8 mouse cellular contexts compared by ENCODE assay signal in genomic region chr19:42035456-42036248, GRCm38 (mm10). TPM values are rescaled to one million over a fixed set of nuclear protein-coding genes. Genes with fewer than 3 reads are reported as not detected.
A peak's percentile ranks its signal among the peaks of the same experiment; 100 is the strongest.
DNase-seq lines count a peak whose midpoint lies in the region; ATAC-seq and TF ChIP-seq lines count a peak whose summit lies in the region.

TSS of gene Ankrd2 (plus strand) at chr19:42036000.

- peak; percentile 67 to 68 for DNase-seq in CD8-positive naive resting alpha-beta T cell, adult 2 months (ENCODE audit: low read depth in 2 of 2, low spot score in 2 of 2)
- peak; percentile 68 for DNase-seq in c-Kit-positive CD71-negative TER-119-negative erythroid progenitor cells, embryonic 14.5 days (ENCODE audit: low read depth)
- DNase-seq in forebrain, embryonic 11.5 days (ENCODE audit: low spot score): peak; percentile 86
- DNase-seq in heart, postnatal 14 days: peak; percentile 82 to 89
- DNase-seq in large intestine, adult 2 months (ENCODE audit: low read depth, low spot score): peak; percentile 65

- H3K9me3 ChIP-seq in forebrain, embryonic 11.5 days (ENCODE audit: control insufficient read depth, low read length): no peaks in the 10 kb centered on the region
- no peaks in the 10 kb centered on the region for H3K9me3 ChIP-seq in liver, embryonic 16.5 days (replicated peaks; ENCODE audit: control insufficient read depth, low read length)
- no peaks in the 10 kb centered on the region for H3K9me3 ChIP-seq in neural tube, embryonic 14.5 days (ENCODE audit: control insufficient read depth, low read length)

- peaks cover 3% of the 10 kb centered on the region; the same call in 1 of the 2 replicates for H3K4me1 ChIP-seq in forebrain, embryonic 11.5 days (replicated peaks; ENCODE audit: control insufficient read depth, insufficient read depth, low read length)
- no peaks in the 10 kb centered on the region; the same call in 1 of the 2 replicates for H3K4me1 ChIP-seq in liver, embryonic 16.5 days (ENCODE audit: control insufficient read depth, low read depth, low read length)
- no peaks in the 10 kb centered on the region for H3K4me1 ChIP-seq in neural tube, embryonic 14.5 days (ENCODE audit: control insufficient read depth, insufficient read depth, low read length)
- H3K4me1 ChIP-seq in testis, adult 2 months (ENCODE audit: control insufficient read depth, insufficient read depth, low read length): peaks cover 3% of the 10 kb centered on the region; the same call in 1 of the 2 replicates

- H3K4me3 ChIP-seq in forebrain, embryonic 11.5 days (ENCODE audit: low read depth, low read length): no peak within 1 kb of the TSS
- H3K4me3 ChIP-seq in liver, embryonic 16.5 days (ENCODE audit: low read depth, low read length): no peak within 1 kb of the TSS
- no peak within 1 kb of the TSS for H3K4me3 ChIP-seq in neural tube, embryonic 14.5 days (ENCODE audit: low read depth, low read length)
- no peak within 1 kb of the TSS for H3K4me3 ChIP-seq in testis, adult 2 months (ENCODE audit: control insufficient read depth, low read depth, low read length)

- peak; percentile 81 for ATAC-seq in forebrain, embryonic 11.5 days (replicated peaks; ENCODE audit: low FRiP score)
- ATAC-seq in liver, embryonic 16.5 days (ENCODE audit: low read depth): peak; percentile 50; the same call in 1 of the 2 replicates
- peak; percentile 81 for ATAC-seq in neural tube, embryonic 14.5 days (ENCODE audit: low read depth)

- no peak within 1 kb of the TSS; the same call in 1 of the 2 replicates for H3K9ac ChIP-seq in forebrain, embryonic 11.5 days (ENCODE audit: low read length)
- H3K9ac ChIP-seq in liver, embryonic 16.5 days (ENCODE audit: low read depth, low read length): no peak within 1 kb of the TSS
- H3K9ac ChIP-seq in neural tube, embryonic 14.5 days (replicated peaks; ENCODE audit: low read depth, low read length): no peak within 1 kb of the TSS

- intact Hi-C loops in heart, postnatal 14 days (cut with DNase I): loop anchor here (2.0 to 5.0 kb wide), 4 partner anchors 33 to 132 kb away; partner anchors contain the start of genes Marveld1 and Morn4

- 69% methylated on average over 19 of the region's 19 CpGs for WGBS in forebrain, embryonic 11.5 days
- WGBS in large intestine, adult 2 months: 54% methylated on average over 19 of the region's 19 CpGs
- 57% methylated on average over 19 of the region's 19 CpGs for WGBS in liver, embryonic 16.5 days (ENCODE audit: insufficient replicate concordance)
- 63% methylated on average over 19 of the region's 19 CpGs for WGBS in neural tube, embryonic 14.5 days

- no peaks in the 10 kb centered on the region for H3K27me3 ChIP-seq in forebrain, embryonic 11.5 days (ENCODE audit: control insufficient read depth, insufficient read depth, low read length)
- no peaks in the 10 kb centered on the region; the same call in 1 of the 2 replicates for H3K27me3 ChIP-seq in liver, embryonic 16.5 days (ENCODE audit: control insufficient read depth, insufficient read depth, low read depth, low read length)
- no peaks in the 10 kb centered on the region for H3K27me3 ChIP-seq in neural tube, embryonic 14.5 days (ENCODE audit: control insufficient read depth, insufficient read depth, low read length)
- H3K27me3 ChIP-seq in testis, adult 2 months (ENCODE audit: control insufficient read depth, insufficient read depth, low read length): no peaks in the 10 kb centered on the region

- H3K4me2 ChIP-seq in forebrain, embryonic 11.5 days (ENCODE audit: low read depth, low read length, severe bottlenecking): no peak within 1 kb of the TSS
- no peak within 1 kb of the TSS for H3K4me2 ChIP-seq in liver, embryonic 16.5 days (ENCODE audit: low read depth, low read length)
- no peak within 1 kb of the TSS for H3K4me2 ChIP-seq in neural tube, embryonic 14.5 days (ENCODE audit: low read depth, low read length)

- no peaks in the 10 kb centered on the region for H3K36me3 ChIP-seq in forebrain, embryonic 11.5 days (ENCODE audit: control insufficient read depth, insufficient read depth, low read length)
- no peaks in the 10 kb centered on the region for H3K36me3 ChIP-seq in liver, embryonic 16.5 days (ENCODE audit: control insufficient read depth, insufficient read depth)
- H3K36me3 ChIP-seq in neural tube, embryonic 14.5 days (ENCODE audit: control insufficient read depth, insufficient read depth, low read length): no peaks in the 10 kb centered on the region
- no peaks in the 10 kb centered on the region; the same call in none of the 2 replicates for H3K36me3 ChIP-seq in testis, adult 2 months (ENCODE audit: control insufficient read depth, insufficient read depth, low read length)

- TF ChIP-seq POLR2A in testis, adult 2 months (IDR thresholded peaks at IDR 0.05; ENCODE audit: control insufficient read depth, low read depth, low read length): no peak

- no peak within 1 kb of the TSS for H3K27ac ChIP-seq in forebrain, embryonic 11.5 days (ENCODE audit: low read depth, low read length)
- no peak within 1 kb of the TSS for H3K27ac ChIP-seq in liver, embryonic 16.5 days (ENCODE audit: low read length)
- no peak within 1 kb of the TSS for H3K27ac ChIP-seq in neural tube, embryonic 14.5 days (ENCODE audit: low read depth, low read length)
- H3K27ac ChIP-seq in testis, adult 2 months (ENCODE audit: control insufficient read depth, insufficient read depth, low read depth, low read length): no peak within 1 kb of the TSS

- peak; percentile 54; the same call in 1 of the 2 replicates for TF ChIP-seq CTCF in testis, adult 2 months (IDR thresholded peaks at IDR 0.05; ENCODE audit: control insufficient read depth, insufficient read depth, insufficient replicate concordance, low read depth, low read length)

RNA-seq across cellular contexts. Expression of gene Ankrd2, which starts in this region (rescaled TPM):
- not detected in 2 replicates for polyA plus RNA-seq in forebrain, embryonic 11.5 days (2014; fragmentation: Nextera tagmentation; extraction: Ambion mirVana)
- not detected for total RNA-seq in heart, postnatal 14 days (2021)
- not detected in 2 replicates for polyA plus RNA-seq in large intestine, adult 2 months (2012; rRNA removed)
- polyA plus RNA-seq in liver, embryonic 16.5 days (2015; fragmentation: Nextera tagmentation; extraction: Ambion mirVana): 0.07 and 0.15 TPM in 2 replicates
- 0.73 and 0.80 TPM in 2 replicates for polyA plus RNA-seq in neural tube, embryonic 14.5 days (2014; fragmentation: Nextera tagmentation; extraction: Ambion mirVana)
- polyA plus RNA-seq in testis, adult 2 months (2012; rRNA removed): 0.62 and 0.63 TPM in 2 replicates

Comparison
In these comparisons a context has a peak if more than half of its experiments do, and no peak if none do; other contexts are left out.
1. Peak in DNase-seq and ATAC-seq in forebrain, embryonic 11.5 days; RNA of the gene not detected or under 1 TPM.
2. Peak in DNase-seq in heart, postnatal 14 days; RNA of the gene not detected or under 1 TPM.
3. Peak in DNase-seq in large intestine, adult 2 months; RNA of the gene not detected or under 1 TPM.
4. Peak in ATAC-seq in liver, embryonic 16.5 days; RNA of the gene not detected or under 1 TPM.
5. Peak in ATAC-seq in neural tube, embryonic 14.5 days; RNA of the gene not detected or under 1 TPM.